Mouse (Mus musculus) ES-Bruce4 (cell line): ENCODE results near the gene Sult1c1.

ENCODE experiments used
- CTCF ChIP-seq: IDR thresholded peaks from one replicate; pipeline ENCODE4 v1.8.1; 2011; ENCODE audit warnings: low read depth, low read length
- EP300 ChIP-seq: IDR thresholded peaks from 2 replicates; pipeline ENCODE4 v1.6.1; 2011; ENCODE audit warnings: low read depth, low read length; ENCODE audit not compliant: insufficient read depth
- POLR2A ChIP-seq: IDR thresholded peaks from one replicate; pipeline ENCODE4 v1.8.1; 2011; ENCODE audit warnings: low read length; ENCODE audit not compliant: insufficient read depth

- TF ChIP-seq CTCF (no peak), EP300 (0 out of 2 replicates have a peak, but pooled peaks have one; percentile 18), POLR2A (no peak)
These were observed 20.7 kb upstream of the Sult1c1 start for GRCm38 (mm10) chr17:54011196-54011595.
